Mouse (Mus musculus): ENCODE measurements at regions not wholly inside any gene's neighbourhood (a gene's known extent, or its start where the extent isn't known, plus 50 kb on each side); places are given as distances from the start of the nearest gene placed in this dataset.
"Not testable (repeated sequence)": the region's sequence is repeated elsewhere in the genome, so short reads cannot be mapped to it uniquely, and the experiment has no call there.

DNA sequence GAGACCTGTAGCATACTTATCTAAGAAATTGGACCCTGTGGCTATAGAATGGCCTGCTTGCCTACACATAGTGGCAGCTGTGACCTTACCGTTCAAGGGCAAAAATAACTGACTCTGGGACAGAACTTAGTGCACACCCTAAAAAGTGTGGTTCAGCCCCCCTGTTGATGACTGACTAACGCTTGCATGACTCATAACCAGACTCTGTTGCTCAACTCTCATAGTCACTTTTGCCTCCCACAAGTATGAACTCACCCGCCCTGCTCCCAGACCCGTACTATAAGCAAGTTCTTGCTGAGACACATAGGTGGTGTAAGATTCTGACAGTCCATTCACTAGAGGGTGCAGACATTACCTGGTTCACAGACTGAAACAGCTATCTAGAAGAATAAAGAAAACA, 424.3 kb upstream of the Cntn5 start:
- 89% methylated on average over 4 of the region's 4 CpGs for WGBS
- no peak for ATAC-seq (replicated peaks; ENCODE audit: low FRiP score)
- H3K27me3 ChIP-seq = no peaks in the 10 kb centered on the region
- H3K36me3 ChIP-seq = no peaks in the 10 kb centered on the region
- no peak overlapping the region for H3K4me2 ChIP-seq
- H3K27ac ChIP-seq = no peak overlapping the region
- H3K9me3 ChIP-seq (replicated peaks) = no peaks in the 10 kb centered on the region
- no peaks in the 10 kb centered on the region for H3K4me1 ChIP-seq
- no peak overlapping the region for H3K4me3 ChIP-seq (replicated peaks)
- no peak overlapping the region for H3K9ac ChIP-seq

DNA sequence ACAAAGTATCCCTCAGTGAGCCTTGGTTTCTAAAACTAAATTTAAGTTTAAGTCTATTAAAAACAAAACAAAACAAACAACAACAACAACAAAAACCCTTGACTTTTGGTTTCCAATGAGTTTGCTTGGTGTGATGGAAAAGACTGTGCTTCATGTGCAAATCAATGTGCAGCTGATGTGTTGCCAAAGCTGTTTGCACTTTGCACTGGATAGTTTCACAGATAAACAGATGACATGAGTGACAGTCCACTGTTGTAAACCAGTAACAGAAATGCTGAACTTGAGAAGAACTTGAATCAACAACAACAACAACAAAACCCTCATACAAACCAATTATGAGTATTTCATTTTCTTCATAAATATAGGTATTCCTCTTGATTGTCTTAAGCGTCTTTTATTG, 412.6 kb upstream of the Cntn5 start:
- no peaks in the 10 kb centered on the region for H3K27me3 ChIP-seq
- no peak overlapping the region for H3K4me2 ChIP-seq
- 84% methylated on average over 1 of the region's 1 CpGs for WGBS
- H3K27ac ChIP-seq = no peak overlapping the region
- ATAC-seq (replicated peaks; ENCODE audit: low FRiP score) = no peak
- H3K9ac ChIP-seq = no peak overlapping the region
- no peaks in the 10 kb centered on the region for H3K9me3 ChIP-seq (replicated peaks)
- no peaks in the 10 kb centered on the region for H3K4me1 ChIP-seq
- H3K36me3 ChIP-seq = no peaks in the 10 kb centered on the region
- no peak overlapping the region for H3K4me3 ChIP-seq (replicated peaks)

DNA sequence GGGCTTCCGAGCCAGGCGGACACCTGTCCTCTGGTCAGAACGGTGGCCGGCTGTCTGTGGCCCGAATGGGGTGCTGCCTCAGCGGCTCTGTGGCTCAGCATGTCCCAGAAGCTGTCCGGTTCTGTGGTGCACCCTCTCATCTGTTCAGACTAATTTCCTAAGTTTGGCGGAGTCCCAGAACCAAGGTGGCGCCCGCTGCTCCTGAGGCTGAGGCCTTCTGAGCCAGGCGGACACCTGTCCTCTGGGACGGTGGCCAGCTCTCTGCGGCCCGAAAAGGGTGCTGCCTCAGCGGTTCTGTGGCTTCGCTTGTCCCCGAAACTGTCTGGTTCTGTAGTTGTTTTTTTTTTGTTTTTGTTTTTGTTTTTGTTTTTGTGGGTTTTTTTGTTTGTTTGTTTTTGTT, 392.5 kb upstream of the Cntn5 start:
- not testable (repeated sequence) for ATAC-seq (replicated peaks; ENCODE audit: low FRiP score); H3K4me3 ChIP-seq (replicated peaks); H3K9me3 ChIP-seq (replicated peaks); H3K27ac ChIP-seq; H3K27me3 ChIP-seq; H3K4me1 ChIP-seq; H3K9ac ChIP-seq; H3K4me2 ChIP-seq; H3K36me3 ChIP-seq
- WGBS = 94% methylated on average over 17 of the region's 17 CpGs

DNA sequence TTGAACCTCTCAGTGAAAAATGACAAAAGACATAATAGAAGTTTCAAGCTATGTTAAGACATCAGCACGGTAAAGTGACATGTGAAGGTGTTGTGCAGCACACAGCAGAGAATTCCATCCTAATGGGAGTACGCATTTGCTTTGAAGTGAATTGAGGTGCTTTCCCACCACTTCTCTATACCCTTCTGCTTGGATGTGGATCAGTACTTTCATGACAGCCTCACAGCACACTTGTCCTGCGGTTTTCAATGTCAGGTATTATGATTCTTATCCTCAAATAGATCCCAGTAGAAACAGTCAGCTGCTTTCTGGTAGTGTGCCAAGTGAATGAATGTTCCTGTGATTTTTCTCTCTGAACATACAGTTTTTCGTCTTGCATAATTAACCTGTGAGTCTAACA, 380.6 kb upstream of the Cntn5 start:
- Histone ChIP-seq H3K9ac (no peak overlapping the region), H3K27me3 (no peaks in the 10 kb centered on the region), H3K36me3 (no peaks in the 10 kb centered on the region), H3K4me3 (replicated peaks) (no peak overlapping the region), H3K9me3 (replicated peaks) (no peaks in the 10 kb centered on the region), H3K4me1 (no peaks in the 10 kb centered on the region), H3K27ac (no peak overlapping the region), H3K4me2 (no peak overlapping the region)
- ATAC-seq (replicated peaks; ENCODE audit: low FRiP score) = no peak
- 82% methylated on average over 4 of the region's 4 CpGs for WGBS

DNA sequence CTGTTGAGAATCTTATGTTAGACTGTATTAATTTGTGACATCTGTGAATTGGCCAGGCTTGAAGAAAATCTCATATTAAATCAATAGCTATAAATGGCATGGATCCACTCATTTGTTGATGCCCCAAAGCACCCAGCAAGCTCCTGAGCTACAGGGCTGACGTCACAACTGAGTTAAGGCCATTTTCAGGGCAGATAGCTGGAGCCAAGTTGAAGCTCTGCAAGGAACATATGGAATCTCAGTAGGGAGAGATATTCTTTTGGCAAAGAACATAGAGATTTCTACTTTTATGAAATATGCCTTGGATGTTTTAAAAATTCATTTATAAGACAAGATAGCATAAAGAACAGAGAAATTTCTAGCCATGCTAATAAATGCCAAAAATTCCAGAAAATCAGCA, 380.0 kb upstream of the Cntn5 start:
- H3K27ac ChIP-seq = no peak overlapping the region
- no peak overlapping the region for H3K4me2 ChIP-seq
- ATAC-seq (replicated peaks; ENCODE audit: low FRiP score) = no peak

DNA sequence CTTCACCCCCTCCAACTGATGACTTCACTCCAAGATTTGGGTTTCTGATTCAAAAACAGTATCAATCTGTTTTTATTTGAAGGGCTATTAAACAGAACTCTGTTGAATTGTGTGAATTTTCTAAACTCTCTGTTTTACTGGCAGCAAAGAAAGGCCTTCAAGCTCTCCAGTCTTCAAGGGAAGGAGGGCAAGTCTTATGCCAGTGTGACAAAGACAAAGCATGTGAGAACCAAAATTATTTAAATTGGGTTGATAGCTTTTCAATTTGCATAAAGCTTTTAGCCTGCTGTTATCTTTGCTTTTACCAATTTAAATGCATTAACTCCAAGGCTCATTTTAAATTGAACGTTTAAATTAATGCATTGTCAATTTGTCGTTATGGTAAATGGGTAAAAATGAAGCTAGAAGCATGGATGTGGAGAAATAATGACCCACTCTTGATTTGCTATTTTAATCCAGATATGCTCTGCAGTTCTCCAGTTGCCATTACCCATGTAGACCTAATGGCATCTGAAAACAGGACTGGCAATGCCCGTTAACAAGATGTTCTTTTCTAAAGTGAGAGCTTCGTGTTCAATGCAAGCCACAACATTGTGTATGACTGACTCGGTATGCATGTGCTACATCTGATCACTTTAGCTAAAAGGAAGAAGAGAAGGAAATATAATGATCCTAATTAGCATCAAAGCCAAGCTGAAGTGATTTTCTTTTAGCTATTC, 375.0 kb upstream of the Cntn5 start:
- WGBS = 88% methylated on average over 5 of the region's 5 CpGs
- no peak overlapping the region for H3K9ac ChIP-seq
- no peak overlapping the region for H3K4me3 ChIP-seq (replicated peaks)
- no peaks in the 10 kb centered on the region for H3K36me3 ChIP-seq
- no peak overlapping the region for H3K4me2 ChIP-seq
- H3K9me3 ChIP-seq (replicated peaks) = no peaks in the 10 kb centered on the region
- H3K27me3 ChIP-seq = no peaks in the 10 kb centered on the region
- no peaks in the 10 kb centered on the region for H3K4me1 ChIP-seq
- no peak for ATAC-seq (replicated peaks; ENCODE audit: low FRiP score)
- no peak overlapping the region for H3K27ac ChIP-seq

More for the DNA sequence above, 380.0 kb upstream of the Cntn5 start:
- Histone ChIP-seq H3K9me3 (replicated peaks) (no peaks in the 10 kb centered on the region), H3K36me3 (no peaks in the 10 kb centered on the region), H3K4me1 (no peaks in the 10 kb centered on the region), H3K9ac (no peak overlapping the region), H3K27me3 (no peaks in the 10 kb centered on the region), H3K4me3 (replicated peaks) (no peak overlapping the region)
- WGBS = 86% methylated on average over 1 of the region's 1 CpGs

DNA sequence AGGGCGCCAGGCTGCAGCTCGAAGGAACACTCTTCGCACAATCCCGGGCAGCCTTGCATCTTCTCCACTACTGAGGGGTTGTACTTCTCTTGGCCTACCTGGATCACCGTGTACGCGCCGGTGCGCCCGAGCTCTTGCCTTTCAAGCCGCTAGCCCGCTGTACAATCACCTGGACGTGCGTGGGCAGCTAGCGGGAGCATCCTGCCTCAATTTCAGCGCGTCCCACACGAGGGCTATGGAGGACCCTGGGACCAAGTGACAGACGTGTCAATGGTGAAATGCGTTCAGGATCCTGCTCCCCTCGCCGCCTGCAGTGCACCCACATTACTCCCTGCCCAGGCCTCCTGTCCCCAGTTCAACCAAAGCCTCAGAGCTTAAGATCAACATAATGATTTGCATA, 373.2 kb upstream of the Cntn5 start:
- no peak overlapping the region for H3K27ac ChIP-seq
- no peak overlapping the region for H3K4me2 ChIP-seq
- H3K9me3 ChIP-seq (replicated peaks) = no peaks in the 10 kb centered on the region
- no peaks in the 10 kb centered on the region for H3K36me3 ChIP-seq
- H3K9ac ChIP-seq = no peak overlapping the region
- H3K27me3 ChIP-seq = no peaks in the 10 kb centered on the region
- H3K4me1 ChIP-seq = no peaks in the 10 kb centered on the region
- no peak for ATAC-seq (replicated peaks; ENCODE audit: low FRiP score)
- 94% methylated on average over 22 of the region's 22 CpGs for WGBS
- no peak overlapping the region for H3K4me3 ChIP-seq (replicated peaks)

DNA sequence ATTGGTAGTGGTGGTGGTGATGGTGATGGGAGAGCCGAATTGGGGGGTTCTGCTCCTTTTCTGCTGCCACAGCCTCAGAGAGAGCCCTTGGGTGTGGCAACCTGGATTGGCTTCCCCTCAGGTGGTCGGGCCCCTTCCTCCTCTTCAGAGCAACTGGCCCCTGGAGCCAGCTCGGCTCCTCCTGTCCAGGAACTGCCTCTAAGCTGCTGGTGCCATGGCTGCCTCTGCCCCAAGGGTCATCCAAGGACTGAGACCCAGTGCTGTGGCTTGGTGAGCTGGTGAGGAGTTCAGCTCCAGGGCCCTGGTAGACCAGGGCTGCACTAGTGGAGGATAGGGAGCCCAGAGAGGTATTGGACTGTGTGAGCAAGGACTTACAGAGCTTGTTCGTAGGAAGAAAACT, 372.4 kb upstream of the Cntn5 start:
- Histone ChIP-seq H3K4me2 (no peak overlapping the region), H3K27me3 (no peaks in the 10 kb centered on the region), H3K9ac (no peak overlapping the region), H3K9me3 (replicated peaks) (no peaks in the 10 kb centered on the region), H3K4me1 (no peaks in the 10 kb centered on the region), H3K4me3 (replicated peaks) (no peak overlapping the region), H3K27ac (no peak overlapping the region), H3K36me3 (no peaks in the 10 kb centered on the region)
- WGBS = 83% methylated on average over 4 of the region's 4 CpGs
- ATAC-seq (replicated peaks; ENCODE audit: low FRiP score) = no peak

DNA sequence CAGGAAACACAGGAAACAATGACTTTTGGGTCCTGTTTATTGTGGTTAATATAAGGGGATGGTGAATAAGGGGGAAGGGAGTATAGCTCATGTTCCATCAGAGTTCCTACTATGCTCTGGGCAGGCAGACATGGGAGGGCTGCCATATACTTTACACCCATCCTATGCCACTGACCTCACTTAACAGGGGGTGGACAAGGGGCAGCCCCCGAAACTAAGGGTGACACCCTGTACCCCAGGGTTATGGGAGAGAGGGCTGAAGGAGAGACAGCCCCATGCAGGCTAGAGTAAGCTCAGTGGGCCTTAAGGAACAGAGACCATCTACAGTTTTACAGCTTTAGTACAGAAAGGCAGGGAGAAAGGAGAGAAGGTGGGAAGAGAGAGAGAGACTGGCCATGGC, 352.3 kb upstream of the Cntn5 start:
- no peak for ATAC-seq (replicated peaks; ENCODE audit: low FRiP score)
- H3K9me3 ChIP-seq (replicated peaks) = no peaks in the 10 kb centered on the region
- no peaks in the 10 kb centered on the region for H3K36me3 ChIP-seq
- H3K27ac ChIP-seq = no peak overlapping the region
- no peaks in the 10 kb centered on the region for H3K4me1 ChIP-seq
- no peak overlapping the region for H3K4me2 ChIP-seq
- H3K9ac ChIP-seq = no peak overlapping the region
- H3K4me3 ChIP-seq (replicated peaks) = no peak overlapping the region
- WGBS = 74% methylated on average over 1 of the region's 1 CpGs
- H3K27me3 ChIP-seq = no peaks in the 10 kb centered on the region

DNA sequence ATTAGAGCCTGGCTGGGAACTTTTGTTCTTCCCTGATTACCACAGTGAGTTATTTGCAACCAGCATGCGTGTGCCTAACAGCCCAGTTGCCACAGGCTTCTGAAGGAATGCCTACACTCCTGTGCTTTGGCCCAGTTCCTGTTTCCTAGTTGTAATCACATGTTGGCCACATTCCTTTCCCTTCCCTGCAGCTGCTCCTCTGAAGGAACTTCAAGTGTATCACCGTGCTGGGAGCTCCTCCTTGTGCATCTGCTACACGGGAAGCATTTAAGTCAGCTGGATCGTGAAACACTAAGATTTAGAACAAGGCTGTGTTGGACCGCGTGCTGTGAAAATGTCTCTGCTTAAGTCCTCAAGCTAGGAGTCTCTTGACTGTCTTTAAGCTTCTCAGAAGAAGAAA, 302.3 kb upstream of the Cntn5 start:
- no peak for ATAC-seq (replicated peaks; ENCODE audit: low FRiP score)
- no peaks in the 10 kb centered on the region for H3K36me3 ChIP-seq
- no peaks in the 10 kb centered on the region for H3K27me3 ChIP-seq
- no peak overlapping the region for H3K4me3 ChIP-seq (replicated peaks)
- WGBS = 77% methylated on average over 6 of the region's 6 CpGs
- no peak overlapping the region for H3K9ac ChIP-seq
- no peak overlapping the region for H3K4me2 ChIP-seq
- H3K4me1 ChIP-seq = no peaks in the 10 kb centered on the region
- H3K27ac ChIP-seq = no peak overlapping the region
- no peaks in the 10 kb centered on the region for H3K9me3 ChIP-seq (replicated peaks)

DNA sequence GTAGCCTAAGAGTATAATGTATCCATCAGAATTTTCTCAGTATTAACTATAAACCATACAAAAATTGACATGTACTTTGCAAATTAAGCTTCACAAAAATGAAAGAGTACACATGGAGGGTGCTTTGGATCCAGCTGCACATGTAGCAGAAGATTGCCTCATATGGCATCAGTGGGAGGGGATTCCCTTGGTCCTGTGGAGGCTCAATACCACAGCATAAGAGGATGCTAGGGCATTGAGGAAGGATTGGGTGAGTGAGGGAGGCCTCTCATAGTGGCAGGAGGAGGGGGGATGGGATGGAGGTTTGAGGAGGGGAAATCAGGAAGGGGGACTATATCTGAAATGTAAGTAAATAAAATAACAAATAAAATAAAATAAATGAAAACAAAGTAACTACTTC, 301.7 kb upstream of the Cntn5 start:
- Histone ChIP-seq H3K27ac (no peak overlapping the region), H3K36me3 (no peaks in the 10 kb centered on the region), H3K9me3 (replicated peaks) (no peaks in the 10 kb centered on the region), H3K9ac (no peak overlapping the region), H3K4me3 (replicated peaks) (no peak overlapping the region), H3K27me3 (no peaks in the 10 kb centered on the region), H3K4me2 (no peak overlapping the region), H3K4me1 (no peaks in the 10 kb centered on the region)
- no peak for ATAC-seq (replicated peaks; ENCODE audit: low FRiP score)

DNA sequence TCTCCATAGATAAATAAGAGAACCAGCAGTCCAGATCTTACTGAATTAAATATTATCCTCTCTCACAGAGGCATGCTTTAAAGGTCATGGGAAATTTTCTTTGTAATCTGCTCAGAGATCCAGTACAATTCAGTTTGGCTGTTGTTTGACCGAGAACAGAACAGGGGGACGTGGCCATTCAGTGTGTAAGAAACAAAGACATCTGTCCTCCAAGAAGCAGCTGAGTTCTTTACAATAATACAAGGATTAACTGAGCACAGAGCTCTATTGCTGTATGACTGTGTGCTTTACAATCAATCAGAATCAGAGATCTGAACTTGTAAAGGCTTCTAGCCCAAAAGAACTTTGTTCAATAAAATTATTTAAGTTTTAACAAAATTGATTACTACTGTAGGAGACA, 287.6 kb upstream of the Cntn5 start:
- 73% methylated on average over 2 of the region's 2 CpGs for WGBS
- Histone ChIP-seq H3K4me2 (no peak overlapping the region), H3K4me1 (no peaks in the 10 kb centered on the region), H3K9me3 (replicated peaks) (no peaks in the 10 kb centered on the region), H3K4me3 (replicated peaks) (no peak overlapping the region), H3K27ac (no peak overlapping the region), H3K27me3 (no peaks in the 10 kb centered on the region), H3K36me3 (no peaks in the 10 kb centered on the region), H3K9ac (no peak overlapping the region)
- no peak for ATAC-seq (replicated peaks; ENCODE audit: low FRiP score)

DNA sequence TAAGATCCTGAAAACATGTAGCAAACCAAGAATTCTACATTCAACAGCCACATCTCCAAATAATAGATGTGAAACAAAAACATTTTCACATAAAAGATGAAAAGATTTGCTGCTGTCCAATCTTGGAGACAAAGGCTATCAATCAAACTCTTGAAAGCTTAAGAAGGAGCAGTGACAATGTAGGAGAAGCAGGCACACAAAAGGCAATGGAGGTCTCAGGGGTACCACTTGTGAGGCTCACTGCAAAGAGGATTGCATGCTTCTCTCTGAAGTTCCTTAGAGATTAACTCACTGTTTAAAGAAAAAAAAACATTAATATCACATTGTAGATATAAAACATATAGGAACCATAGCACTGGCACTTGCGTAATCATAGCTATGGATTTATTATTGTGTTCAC, 241.2 kb upstream of the Cntn5 start:
- H3K9ac ChIP-seq = no peak overlapping the region
- no peaks in the 10 kb centered on the region for H3K27me3 ChIP-seq
- H3K9me3 ChIP-seq (replicated peaks) = no peaks in the 10 kb centered on the region
- no peaks in the 10 kb centered on the region for H3K4me1 ChIP-seq
- 96% methylated on average over 1 of the region's 1 CpGs for WGBS
- H3K36me3 ChIP-seq = no peaks in the 10 kb centered on the region
- no peak overlapping the region for H3K4me3 ChIP-seq (replicated peaks)
- H3K27ac ChIP-seq = no peak overlapping the region
- no peak for ATAC-seq (replicated peaks; ENCODE audit: low FRiP score)
- no peak overlapping the region for H3K4me2 ChIP-seq
